Mouse (Mus musculus) inflammation-experienced regulatory T-cells, adult 6 months (primary cell): Measurements from ENCODE around the gene Vmn1r55. TPM values are rescaled to one million over a fixed set of nuclear protein-coding genes. Genes with fewer than 3 reads are reported as not detected.
"Not testable (repeated sequence)": the region's sequence is repeated elsewhere in the genome, so short reads cannot be mapped to it uniquely, and the experiment has no call there.

Experiments
- ATAC-seq: one replicate; pipeline ENCODE4 v1.8.0; 2017
- polyA plus RNA-seq, 3 experiments: library from polyadenylated mRNA; unstranded; fragments of 100-300 nt; shearing (Covaris generic); gene quantifications; one replicate each; pipeline ENCODE4 v1.2.1; 2017

Vmn1r55 gene
- polyA plus RNA-seq, result under 1 TPM in 2 of 3 experiments, not detected in 1; 0.15 to 0.40 TPM

- not testable (repeated sequence) for ATAC-seq
Observed at GRCm38 (mm10) chr7:5149570-5149969, at the start of gene Vmn1r55. TSS of gene Vmn1r55 (minus strand) at chr7:5149670.

GRCm38 (mm10) chr7:5196647-5197046 lies 47.2 kb upstream of the Vmn1r55 start, which contains the start of gene Vmn1r56:
TSS of gene Vmn1r56 (minus strand) at chr7:5196747.
- not testable (repeated sequence) for ATAC-seq

- no peak for ATAC-seq
Observed at GRCm38 (mm10) chr7:5125549-5126406, 23.7 kb downstream of the Vmn1r55 start, which contains the start of gene Rasl2-9. TSS of gene Rasl2-9 (minus strand) at chr7:5125950.

- ATAC-seq, result no peak
Observed at GRCm38 (mm10) chr7:5125078-5125477, 24.4 kb downstream of the Vmn1r55 start.

GRCm38 (mm10) chr7:5116850-5117249 lies 32.6 kb downstream of the Vmn1r55 start, which contains the start of gene Rfpl4:
TSS of gene Rfpl4 (minus strand) at chr7:5116950.
- no peak for ATAC-seq

GRCm38 (mm10) chr7:5112701-5113100 lies 36.8 kb downstream of the Vmn1r55 start:
- ATAC-seq, result no peak

GRCm38 (mm10) chr7:5109301-5109700 lies 40.2 kb downstream of the Vmn1r55 start:
- no peak for ATAC-seq

GRCm38 (mm10) chr7:5108272-5108671 lies 41.2 kb downstream of the Vmn1r55 start:
- ATAC-seq, result no peak

GRCm38 (mm10) chr7:5102564-5102963 lies 46.9 kb downstream of the Vmn1r55 start:
- no peak for ATAC-seq

- no peak for ATAC-seq
Observed at GRCm38 (mm10) chr7:5101066-5101663, 48.3 kb downstream of the Vmn1r55 start.

GRCm38 (mm10) chr7:5099796-5100195 lies 49.7 kb downstream of the Vmn1r55 start:
- no peak for ATAC-seq

GRCm38 (mm10) chr7:5098769-5099168 lies 50.7 kb downstream of the Vmn1r55 start:
- ATAC-seq, result no peak

GRCm38 (mm10) chr7:5092831-5093510 lies 56.5 kb downstream of the Vmn1r55 start:
- ATAC-seq, result no peak

- ATAC-seq, result no peak
Observed at GRCm38 (mm10) chr7:5092381-5092780, 57.1 kb downstream of the Vmn1r55 start.

GRCm38 (mm10) chr7:5091008-5091728 lies 58.3 kb downstream of the Vmn1r55 start:
- ATAC-seq, result no peak

- no peak for ATAC-seq
Observed at GRCm38 (mm10) chr7:5089853-5090252, 59.6 kb downstream of the Vmn1r55 start.

- ATAC-seq, result no peak
Observed at GRCm38 (mm10) chr7:5087886-5088285, 61.6 kb downstream of the Vmn1r55 start.

GRCm38 (mm10) chr7:5086921-5087440 lies 62.5 kb downstream of the Vmn1r55 start:
- no peak for ATAC-seq

- ATAC-seq, result no peak
Observed at GRCm38 (mm10) chr7:5085512-5085911, 64.0 kb downstream of the Vmn1r55 start.

GRCm38 (mm10) chr7:5083325-5084105 lies 66.0 kb downstream of the Vmn1r55 start:
- no peak for ATAC-seq

GRCm38 (mm10) chr7:5081939-5082338 lies 67.5 kb downstream of the Vmn1r55 start:
- no peak for ATAC-seq
